Mouse (Mus musculus) thymus, postnatal 36 days (tissue): ENCODE measurements around the gene Fkbpl.

Experiments
- DNase-seq, 2 experiments: peaks; one replicate each; pipeline ENCODE4 v3.0.0; 2022; ENCODE audit warnings: mixed read lengths in 2 of 2

The Fkbpl gene

GRCm38 (mm10) chr17:34627093-34627942 is 17.2 kb upstream of the Fkbpl start:
- peak; percentile 76 to 86 for DNase-seq

DNA sequence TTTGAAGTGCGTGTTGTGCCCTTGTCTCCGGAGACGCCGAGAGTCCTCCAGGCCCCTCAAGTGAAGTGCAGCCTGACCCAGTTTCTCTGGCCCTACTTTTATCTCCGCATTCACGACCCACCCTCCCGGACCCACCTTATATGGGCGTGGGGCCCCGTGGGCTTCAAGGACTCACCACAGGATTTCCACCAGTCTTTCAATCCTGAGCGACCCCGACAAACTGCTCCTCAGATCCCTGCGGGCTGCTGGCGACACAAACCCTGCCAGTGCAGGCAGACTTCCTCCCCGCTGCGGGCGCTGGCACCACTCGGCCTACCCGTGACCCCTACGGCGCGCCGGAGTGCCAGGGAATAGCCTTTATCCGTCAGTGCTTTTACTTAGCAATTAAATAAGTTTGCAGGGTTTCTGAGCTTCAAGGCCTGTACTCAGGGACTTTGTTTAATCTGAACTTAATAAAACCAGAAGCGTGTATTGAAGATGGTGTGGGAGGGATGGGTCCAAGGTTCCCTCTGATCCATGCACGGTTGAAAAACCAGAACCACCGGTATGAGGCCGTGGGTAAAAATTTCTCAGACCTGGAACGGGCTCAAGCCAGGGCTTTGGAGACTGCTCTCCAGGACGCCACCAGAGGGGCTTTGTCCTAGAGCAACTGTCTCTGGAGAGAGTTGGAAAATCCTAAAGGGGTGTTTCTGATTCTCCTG is 16.5 kb upstream of the Fkbpl start, which contains the start of gene Ppt2:
Ppt2 (minus strand) TSS at position 568 of the 701 bp plus-strand sequence.
- DNase-seq, result peak; percentile 69 to 74

- peak; percentile 49 to 56 for DNase-seq
Measured at GRCm38 (mm10) chr17:34628644-34628967, 16.0 kb upstream of the Fkbpl start.

DNA sequence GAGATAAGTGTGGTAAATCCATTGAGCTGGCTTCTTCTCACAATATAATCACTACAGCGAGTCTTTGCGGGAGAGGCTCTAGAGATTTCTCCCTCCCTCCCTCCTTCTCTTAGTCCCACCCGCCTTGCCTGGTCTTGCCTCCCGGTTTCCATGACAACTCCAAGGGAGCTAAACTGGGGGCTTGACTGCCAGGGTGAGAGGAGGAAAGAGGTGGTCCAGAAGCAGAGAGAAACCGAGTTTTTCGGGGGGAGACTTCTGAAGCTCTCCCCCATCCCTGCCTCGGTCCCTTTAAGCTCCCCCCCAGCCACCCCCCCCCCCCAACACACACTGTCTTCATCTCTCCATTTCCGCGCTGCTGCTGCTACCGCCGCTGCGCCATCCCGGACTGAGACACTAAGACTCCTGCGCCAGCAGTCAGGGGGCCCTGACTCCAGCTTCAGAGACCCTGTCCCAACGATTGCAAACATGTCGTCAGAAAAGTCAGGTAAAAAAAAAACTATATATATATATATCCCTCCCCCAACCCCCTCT is 15.3 kb upstream of the Fkbpl start, which contains the start of gene Prrt1:
Prrt1 (plus strand) TSS at position 313 of the 531 bp plus-strand sequence.
- peak; percentile 57 to 71 for DNase-seq

DNA sequence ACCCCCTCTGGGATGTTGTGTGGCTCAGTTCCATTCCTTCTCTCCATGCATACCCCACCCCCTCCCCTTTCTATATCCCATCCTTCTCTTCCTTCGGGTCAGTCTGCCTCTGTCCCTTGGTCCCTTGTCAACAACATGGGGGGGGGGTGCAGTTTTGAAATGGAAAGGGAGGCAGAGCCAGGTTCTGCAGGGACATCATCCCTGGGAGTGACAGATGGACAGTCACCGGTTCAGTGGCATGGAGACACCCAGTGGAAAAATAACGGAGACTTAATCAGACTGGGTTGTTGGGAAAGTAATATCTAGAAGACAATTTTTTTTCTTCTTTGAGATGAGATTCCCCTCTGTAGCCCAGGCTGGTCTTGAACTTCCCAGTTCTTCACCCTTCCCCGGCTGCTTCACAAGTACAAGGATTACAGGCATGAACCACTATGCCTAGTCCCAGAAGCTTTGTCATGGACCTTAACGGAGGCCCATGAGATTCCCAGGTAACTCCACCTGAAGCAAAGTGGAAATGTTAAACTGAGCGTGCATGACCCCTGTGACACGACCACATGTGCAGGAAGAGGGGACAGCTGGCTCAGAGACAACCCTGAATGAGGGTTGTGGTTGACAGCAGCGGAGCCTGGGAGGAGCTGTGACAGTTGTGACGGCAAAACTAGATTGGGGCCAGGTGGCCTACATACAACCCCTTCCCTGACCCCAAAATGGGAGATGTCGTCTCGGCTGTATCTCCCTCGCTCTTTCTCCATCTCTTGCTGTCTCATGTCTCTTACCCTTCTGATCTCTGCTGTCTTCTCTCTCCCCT is 14.6 kb upstream of the Fkbpl start:
- peak; percentile 75 to 88 for DNase-seq

- DNase-seq, result peak; percentile 74 to 83
Measured at GRCm38 (mm10) chr17:34630761-34631301, 13.7 kb upstream of the Fkbpl start.

DNA sequence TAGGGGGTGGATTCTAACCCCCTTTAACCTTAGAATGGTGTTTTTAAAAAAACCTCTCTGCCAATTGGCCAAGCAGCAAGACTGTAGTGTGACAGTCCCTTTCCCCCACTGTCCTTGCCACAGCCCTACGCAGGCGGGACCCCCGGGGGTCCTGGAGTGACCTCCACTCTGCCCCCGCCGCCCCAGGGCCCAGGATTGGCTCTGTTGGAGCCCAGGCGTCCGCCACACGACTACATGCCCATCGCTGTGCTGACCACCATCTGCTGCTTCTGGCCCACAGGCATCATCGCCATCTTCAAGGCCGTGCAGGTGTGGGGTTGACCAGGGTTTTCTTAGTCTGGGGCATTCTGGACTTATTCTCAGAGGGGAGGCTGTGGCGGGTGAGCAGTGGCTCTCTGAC is 12.9 kb upstream of the Fkbpl start:
- peak; percentile 26 to 51 for DNase-seq

GRCm38 (mm10) chr17:34632261-34632691 is 12.3 kb upstream of the Fkbpl start:
- peak; percentile 86 to 91 for DNase-seq

DNA sequence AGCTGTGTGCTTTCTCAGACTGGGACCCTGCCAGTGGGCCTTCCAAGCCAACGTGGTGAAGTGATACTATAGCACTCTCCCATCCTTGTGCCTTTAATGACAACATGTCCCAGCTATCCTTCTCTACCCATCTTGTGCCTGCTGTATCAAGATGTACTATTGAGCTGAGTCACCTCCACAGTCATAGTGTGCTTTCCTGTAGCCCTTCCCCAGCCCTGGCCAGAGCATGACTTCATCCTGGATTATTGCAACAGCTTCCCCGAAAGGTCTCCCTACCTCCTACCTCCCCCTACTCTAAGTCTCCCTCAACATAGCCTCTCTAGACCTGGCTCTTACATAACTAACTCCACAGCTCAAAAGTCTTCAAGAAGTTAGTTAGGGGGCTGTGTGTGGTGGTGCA is 8.9 kb upstream of the Fkbpl start:
- DNase-seq, result no peak

DNA sequence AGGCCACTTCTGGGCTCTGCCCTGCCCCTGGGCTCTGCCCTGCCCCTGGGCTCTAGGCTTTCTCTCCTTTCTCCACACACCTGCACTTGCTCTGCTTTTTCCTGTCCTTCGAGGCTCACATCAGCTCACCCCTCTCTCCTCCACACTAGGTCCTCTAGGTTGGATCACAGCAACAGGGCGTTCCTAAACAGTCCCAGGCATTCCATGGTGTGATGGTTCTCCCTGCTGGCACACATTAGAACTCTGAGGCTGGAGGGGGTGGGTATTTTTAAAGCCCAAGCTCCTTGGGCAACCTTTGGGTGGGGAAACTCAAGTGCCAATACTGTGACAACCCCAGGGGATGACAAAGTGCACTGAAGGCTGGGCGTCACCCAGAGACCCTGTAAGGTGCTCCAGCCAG is 7.1 kb upstream of the Fkbpl start:
- DNase-seq, result no peak

DNA sequence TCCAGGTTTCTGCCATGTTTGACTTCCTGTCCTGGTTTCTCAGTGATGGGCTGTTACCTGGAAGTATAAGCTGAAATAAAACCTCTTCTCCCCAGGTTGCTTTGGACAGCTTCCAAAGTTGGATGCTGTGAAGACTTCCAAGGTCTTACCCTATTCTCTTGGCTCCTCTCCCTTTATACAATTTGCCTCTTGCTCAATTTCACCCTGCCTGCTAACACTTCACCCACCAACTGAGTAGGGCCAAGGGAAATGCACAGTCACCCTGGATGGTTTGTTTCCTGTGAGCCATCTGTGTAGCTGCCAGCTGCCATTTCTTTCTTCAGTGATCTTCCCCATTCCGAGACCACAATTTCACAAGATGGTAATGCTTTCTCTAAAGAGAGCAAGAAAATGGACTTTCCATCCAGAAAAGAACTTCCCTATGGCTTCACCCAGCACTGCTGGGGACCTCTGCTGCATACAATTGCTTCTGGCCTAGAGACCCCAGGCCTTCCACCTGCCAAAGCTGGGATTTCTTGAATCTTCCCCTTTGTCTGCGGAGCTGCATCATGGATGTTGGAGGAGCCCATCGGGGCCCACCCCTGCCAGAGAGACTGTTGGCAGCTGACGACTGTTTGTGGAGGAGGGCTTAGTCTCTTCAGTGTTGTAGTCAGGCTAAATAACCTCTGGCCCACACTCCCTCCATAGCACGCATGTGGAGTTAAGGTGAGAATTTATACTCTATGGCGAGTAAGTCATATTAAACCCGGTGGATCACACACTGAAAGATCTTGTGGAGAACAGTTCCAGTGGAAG is 4.9 kb upstream of the Fkbpl start:
- DNase-seq, result no peak

DNA sequence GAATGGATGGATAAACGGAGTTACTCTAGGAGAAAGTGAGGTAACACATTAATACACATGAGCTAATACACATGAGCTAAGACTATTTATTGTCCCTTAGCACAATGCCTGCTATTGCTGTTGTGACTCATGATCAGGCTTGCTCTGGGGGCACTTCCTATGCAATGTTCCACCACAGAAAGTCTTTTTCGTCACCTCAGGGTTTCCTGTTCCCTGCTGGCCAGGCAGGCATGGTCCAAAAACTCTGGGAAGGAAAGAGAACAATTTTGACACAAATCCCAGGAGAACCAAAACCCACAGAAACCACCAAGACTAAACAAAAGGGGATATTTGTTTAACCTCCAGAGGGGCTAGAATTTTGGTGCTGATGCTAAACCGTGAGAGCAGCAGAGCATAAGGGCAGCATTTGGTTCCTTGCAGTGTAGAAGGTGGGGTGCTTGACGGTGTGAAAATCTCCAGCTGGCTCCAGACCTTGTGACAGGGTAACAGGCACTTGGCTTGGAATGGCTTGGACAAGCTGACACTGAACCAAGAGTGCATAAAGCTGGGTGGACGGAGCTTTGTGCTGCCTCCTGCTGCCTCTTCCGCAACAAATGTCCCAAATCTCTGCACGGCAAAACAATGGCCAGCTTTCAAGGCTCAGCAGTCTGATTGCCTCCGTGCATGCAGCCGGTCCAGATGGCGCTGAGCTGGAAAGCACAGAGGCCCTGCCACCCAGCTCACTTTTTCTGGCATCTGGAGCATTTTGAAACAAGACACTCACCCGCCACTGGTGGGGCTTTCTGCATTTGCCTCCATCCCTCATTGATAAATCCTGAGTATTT is 3.6 kb upstream of the Fkbpl start:
- DNase-seq, result no peak

DNA sequence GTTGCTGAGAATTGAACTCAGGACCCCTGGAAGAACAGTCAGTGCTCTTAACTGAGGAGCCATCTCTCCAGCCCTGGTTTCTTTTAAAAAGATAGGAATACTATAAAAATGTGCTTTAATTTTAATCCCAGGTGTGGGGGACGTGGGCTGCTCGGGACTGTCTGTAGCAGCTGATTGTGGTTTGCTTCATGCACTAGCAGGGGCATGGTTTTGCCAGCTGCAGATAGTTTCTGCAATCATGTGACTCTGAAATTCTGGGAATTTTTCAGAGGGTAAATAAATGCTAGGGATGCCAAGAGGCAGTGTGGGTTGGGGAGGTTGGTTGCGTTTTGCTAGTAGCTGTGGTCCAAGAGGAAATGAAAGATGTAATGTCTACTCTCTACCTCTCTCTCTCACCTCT is 2.6 kb upstream of the Fkbpl start:
- no peak for DNase-seq

DNA sequence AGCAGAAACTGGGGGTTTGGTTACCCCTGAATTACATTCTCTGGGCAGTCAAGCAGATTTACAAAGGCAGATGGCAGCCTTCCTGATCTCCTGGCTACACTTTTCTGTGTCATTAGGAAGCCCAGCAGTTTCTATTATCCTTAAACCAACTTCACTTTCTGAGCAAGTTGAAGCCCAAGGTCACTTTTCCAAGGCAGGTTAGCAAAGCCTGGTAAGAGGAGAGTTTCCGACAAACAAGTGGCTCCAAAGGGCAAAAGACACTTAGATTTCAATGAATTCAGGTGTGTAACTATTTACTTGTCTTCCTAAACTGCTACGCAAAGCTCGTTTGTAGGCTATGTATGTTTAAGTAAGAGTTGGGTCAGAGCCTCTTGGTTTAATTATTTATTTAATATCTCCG is 1.2 kb upstream of the Fkbpl start:
- DNase-seq, result no peak

DNA sequence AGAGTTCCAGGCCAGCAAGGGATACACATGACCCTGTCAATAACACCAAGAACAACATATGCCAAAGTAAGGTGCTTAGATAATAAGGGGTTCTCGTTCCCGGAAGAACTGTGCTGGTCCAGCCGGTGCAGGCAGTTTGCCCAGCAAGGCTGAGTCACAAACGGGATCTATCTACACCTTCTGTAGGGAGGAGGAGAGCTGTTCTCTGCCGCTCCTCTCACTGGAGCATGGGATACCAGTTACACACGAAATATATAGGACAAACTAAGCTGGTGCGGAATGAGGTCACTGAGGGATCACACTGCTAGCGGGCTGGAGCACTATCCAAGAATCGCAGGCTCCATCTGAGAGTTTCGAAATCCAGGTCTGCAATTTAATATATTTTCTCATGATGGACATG is 620 bp upstream of the Fkbpl start:
- DNase-seq, result no peak

DNA sequence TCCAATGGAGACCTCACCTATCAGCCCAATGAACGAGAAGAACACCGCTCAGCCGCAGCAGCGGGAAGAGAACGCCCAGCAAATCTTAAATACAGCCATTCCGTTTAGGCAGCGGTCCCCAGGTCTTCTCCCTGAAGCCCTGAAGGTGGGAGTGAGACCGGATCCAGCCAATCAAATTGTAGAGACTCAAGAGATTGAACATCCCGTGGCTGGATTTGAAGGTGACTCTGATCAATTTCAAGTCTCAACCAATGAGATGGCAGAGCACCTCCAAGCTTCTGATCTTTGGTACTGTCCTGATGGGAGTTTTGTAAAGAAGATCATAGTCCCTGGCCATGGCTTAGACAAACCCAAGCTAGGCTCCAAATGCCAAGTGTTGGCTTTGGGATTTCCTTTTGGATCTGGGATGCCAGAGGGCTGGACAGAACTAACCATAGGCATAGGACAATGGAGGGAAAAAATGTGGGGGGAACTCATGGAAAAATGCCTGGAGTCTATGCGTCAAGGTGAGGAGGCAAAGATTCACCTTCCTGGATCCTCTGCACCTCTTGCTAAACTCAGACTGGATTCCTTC is 779 bp downstream of the Fkbpl start:
- no peak for DNase-seq

- no peak for DNase-seq
Measured at GRCm38 (mm10) chr17:34645831-34646511, 1.4 kb downstream of the Fkbpl start.

GRCm38 (mm10) chr17:34646906-34647787 is 2.6 kb downstream of the Fkbpl start, which contains the start of gene Atf6b:
TSS of gene Atf6b (plus strand) at chr17:34647146.
- DNase-seq, result peak; percentile 88 to 96
